Mouse (Mus musculus) hindbrain, embryonic 15.5 days (tissue): ENCODE measurements at regions not wholly inside any gene's neighbourhood (a gene's known extent, or its start where the extent isn't known, plus 50 kb on each side); places are given as distances from the start of the nearest gene placed in this dataset.

ENCODE experiments used
- ATAC-seq: fragments of 200-750 bp; cut with Nextera tagmentation; 2 replicates; pipeline ENCODE4 v1.8.0; 2017; ENCODE audit warnings: low read depth, moderate number of reproducible peaks, moderate TSS enrichment; ENCODE audit not compliant: low FRiP score
- H3K27ac ChIP-seq: fragments of 300-500 bp; sonication (generic); replicated peaks from 2 replicates; pipeline ENCODE4 v1.5.1; 2015; ENCODE audit warnings: mild to moderate bottlenecking, inconsistent platforms
- H3K27me3 ChIP-seq: fragments of 300-500 bp; sonication (generic); 2 replicates; pipeline ENCODE4 v1.6.1; 2015; ENCODE audit warnings: control low read depth, inconsistent platforms
- H3K36me3 ChIP-seq: fragments of 300-500 bp; sonication (generic); 2 replicates; pipeline ENCODE4 v1.6.1; 2015; ENCODE audit warnings: control low read depth, inconsistent platforms
- H3K4me1 ChIP-seq: fragments of 300-500 bp; sonication (generic); replicated peaks from 2 replicates; pipeline ENCODE4 v1.6.1; 2015; ENCODE audit warnings: control low read depth, inconsistent platforms
- H3K4me2 ChIP-seq: fragments of 300-500 bp; sonication (generic); 2 replicates; pipeline ENCODE4 v1.6.1; 2015; ENCODE audit warnings: moderate library complexity, mild to moderate bottlenecking, inconsistent platforms
- H3K4me3 ChIP-seq: fragments of 300-500 bp; sonication (generic); 2 replicates; pipeline ENCODE4 v1.5.1; 2015; ENCODE audit warnings: mild to moderate bottlenecking, inconsistent platforms
- H3K9ac ChIP-seq: fragments of 300-500 bp; sonication (generic); 2 replicates; pipeline ENCODE4 v1.6.1; 2015; ENCODE audit warnings: inconsistent platforms
- H3K9me3 ChIP-seq: fragments of 300-500 bp; sonication (generic); 2 replicates; pipeline ENCODE4 v1.6.1; 2016; ENCODE audit warnings: control low read depth, inconsistent platforms
- WGBS: fragments of 180-500 bp; shearing (Covaris S2); methylation state at CpG from one replicate; pipeline ENCODE4 v1.1.7; 2015; 5-methylcytosine and 5-hydroxymethylcytosine counted together

GRCm38 (mm10) chr9:32064007-32064550 lies 51.9 kb upstream of the Arhgap32 start:
- WGBS: 83% methylated on average over 4 of the region's 4 CpGs

More at GRCm38 (mm10) chr9:32064007-32064550, 51.9 kb upstream of the Arhgap32 start:
- no peaks in the 10 kb centered on the region for H3K36me3 ChIP-seq
- H3K4me1 ChIP-seq: peaks cover 5% of the 10 kb centered on the region; the same call in 1 of the 2 replicates
- H3K9me3 ChIP-seq: no peaks in the 10 kb centered on the region
- H3K9ac ChIP-seq: no peak overlapping the region
- H3K27ac ChIP-seq: no peak overlapping the region
- ATAC-seq: no peak
- no peak overlapping the region for H3K4me2 ChIP-seq
- no peaks in the 10 kb centered on the region for H3K27me3 ChIP-seq
- no peak overlapping the region for H3K4me3 ChIP-seq
